Mouse (Mus musculus) adrenal gland, postnatal 36 days (tissue): ENCODE measurements around the gene Olfr138. TPM values are rescaled to one million over a fixed set of nuclear protein-coding genes. Genes with fewer than 3 reads are reported as not detected.

Experiments
- DNase-seq, 2 experiments: peaks; one replicate each; pipeline ENCODE4 v3.0.0; 2021; ENCODE audit warnings: mixed read lengths in 1 of 2
- long read RNA-seq, 2 experiments: library from polyadenylated mRNA; stranded (forward); transcript quantifications; one replicate each; pipeline ENCODE4 v2.0.0; 2021; ENCODE audit warnings: borderline sequencing depth in 2 of 2
- total RNA-seq, 2 experiments: library from RNA; stranded (reverse); gene quantifications; 2 replicates each; pipeline ENCODE4 v1.2.3; 2021

The Olfr138 gene
- not detected for total RNA-seq
- long read RNA-seq, experiment 1 = 0 reads
- long read RNA-seq, experiment 2 = 0 reads

- DNase-seq = no peak
These were observed at the start of gene Olfr138 for GRCm38 (mm10) chr17:38260735-38261134. Olfr138 (plus strand) TSS chr17:38261035.

GRCm38 (mm10) chr17:38307470-38307869, 46.6 kb downstream of the Olfr138 start, which contains the start of gene Olfr137:
Olfr137 (minus strand) TSS chr17:38307570.
- no peak for DNase-seq

Other genes with a start within 250 kb of the Olfr138 start
- not detected for gene Olfr129, start 201.0 kb upstream of the Olfr138 start, total RNA-seq
- gene Olfr130, start 197.1 kb upstream of the Olfr138 start, total RNA-seq = not detected
- gene Olfr131, start 172.3 kb upstream of the Olfr138 start, total RNA-seq = not detected
- not detected for gene Olfr132, start 126.5 kb upstream of the Olfr138 start, total RNA-seq
- gene Olfr133, start 115.8 kb upstream of the Olfr138 start, total RNA-seq = not detected
- not detected for gene Olfr134, start 89.6 kb upstream of the Olfr138 start, total RNA-seq
- gene Olfr135, start 56.7 kb upstream of the Olfr138 start, total RNA-seq = not detected
- not detected for gene Olfr137, start 46.5 kb downstream of the Olfr138 start, total RNA-seq
- gene Olfr136, start 68.8 kb downstream of the Olfr138 start, total RNA-seq = not detected
- gene Esp36, start 159.2 kb downstream of the Olfr138 start, total RNA-seq = not detected